Mouse (Mus musculus): ENCODE measurements at regions not wholly inside any gene's neighbourhood (a gene's known extent, or its start where the extent isn't known, plus 50 kb on each side); places are given as distances from the start of the nearest gene placed in this dataset.

DNA sequence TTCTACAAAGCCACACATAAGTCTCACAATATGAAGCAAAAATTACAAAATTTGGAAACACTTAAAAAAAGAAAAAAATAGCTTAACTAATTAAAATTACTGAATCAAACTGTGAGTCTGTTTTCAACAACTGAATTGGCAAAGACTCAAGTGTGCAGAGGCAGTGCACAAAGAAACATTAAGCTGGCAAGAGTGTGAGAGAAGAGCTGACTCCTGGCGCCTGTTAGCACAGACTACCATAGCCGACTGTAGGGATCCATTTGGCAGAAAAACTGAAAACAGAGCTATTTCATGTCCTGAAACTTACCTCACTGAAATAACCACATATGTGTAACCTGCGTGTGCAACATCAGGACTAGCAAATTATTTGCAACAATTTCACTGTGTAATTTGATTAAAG lies 746.4 kb upstream of the Cypt12 start:
- peak in 1 of 2 experiments; percentile 7 for DNase-seq (ENCODE audit: extremely low spot score in 1 of 2, low spot score in 1 of 2)

DNA sequence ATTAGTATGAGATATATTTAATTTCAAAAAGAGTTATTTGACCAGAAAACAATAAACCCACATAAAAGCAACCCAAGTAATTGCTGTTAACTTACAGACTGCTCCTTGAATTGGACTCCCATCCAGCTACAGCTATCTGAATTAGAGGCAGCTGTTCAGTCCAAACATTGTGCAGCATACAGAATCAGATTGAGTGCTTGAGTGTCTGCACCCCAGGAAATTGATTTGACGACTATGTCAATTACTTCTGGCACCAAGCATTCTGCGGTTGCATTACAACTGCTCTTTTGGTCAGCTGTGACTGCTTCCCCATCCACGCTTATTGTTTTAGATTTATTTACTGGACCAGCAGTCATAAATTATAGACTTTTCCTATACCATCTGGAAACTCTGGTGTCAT lies 734.2 kb upstream of the Cypt12 start:
- no peak for DNase-seq (ENCODE audit: extremely low spot score in 1 of 2, low spot score in 1 of 2)

DNA sequence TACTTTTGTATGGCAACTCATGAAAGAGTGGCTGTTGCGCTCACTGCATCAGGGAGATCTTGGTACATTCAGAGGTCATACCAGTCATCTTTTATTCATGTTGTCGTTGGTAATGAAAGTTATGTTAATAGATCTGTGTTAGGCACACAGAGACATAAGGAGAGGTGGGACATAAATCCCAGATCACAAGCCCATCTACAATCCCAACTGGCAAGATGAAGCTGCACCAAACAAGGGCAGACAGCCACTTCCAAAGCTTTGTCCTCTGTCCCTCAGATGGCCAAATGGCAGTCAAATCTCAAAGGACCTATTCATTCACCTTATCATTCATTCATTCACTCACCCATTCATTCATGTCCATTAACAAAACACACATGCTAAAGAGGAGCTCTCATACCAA lies 731.4 kb upstream of the Cypt12 start:
- no peak for DNase-seq (ENCODE audit: extremely low spot score in 1 of 2, low spot score in 1 of 2)

DNA sequence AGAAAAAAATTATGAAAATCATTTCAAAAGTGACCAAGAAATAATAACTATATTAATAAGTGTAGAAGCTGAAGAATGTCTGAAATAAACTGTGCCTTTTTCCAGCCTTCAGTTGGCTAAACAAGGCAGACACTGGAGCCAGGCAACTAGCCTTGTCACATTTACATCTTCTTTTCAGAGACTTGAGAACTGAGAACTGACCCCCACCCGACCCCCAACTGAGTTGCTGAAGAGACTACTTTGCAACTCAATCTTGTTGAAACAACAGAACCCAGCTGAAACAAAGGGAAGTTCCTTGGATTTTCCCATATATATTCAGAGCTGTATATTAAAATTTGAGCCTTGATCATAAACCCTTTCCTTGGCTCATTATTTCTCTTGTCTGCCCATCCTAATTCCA lies 709.8 kb upstream of the Cypt12 start:
- DNase-seq (ENCODE audit: extremely low spot score in 1 of 2, low spot score in 1 of 2), result no peak

DNA sequence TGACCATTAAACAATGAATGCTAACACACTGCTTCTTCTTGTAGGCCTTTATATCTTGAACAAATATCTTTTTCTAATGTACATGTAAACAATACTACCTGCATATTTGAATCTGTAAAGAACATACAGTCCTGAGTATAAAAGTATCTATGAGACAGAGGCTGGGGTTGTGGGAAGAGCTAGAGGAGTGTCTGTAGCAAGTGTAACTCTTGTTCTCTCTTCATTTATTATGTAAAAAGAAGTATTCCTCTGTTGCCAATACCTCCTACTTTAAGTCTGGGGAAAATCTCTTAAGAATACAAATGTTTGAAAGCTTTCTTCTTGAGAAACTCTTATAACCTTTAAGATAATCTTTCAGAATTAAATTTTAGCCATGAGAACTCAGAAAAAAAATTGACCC lies 689.8 kb upstream of the Cypt12 start:
- no peak for DNase-seq (ENCODE audit: extremely low spot score in 1 of 2, low spot score in 1 of 2)

DNA sequence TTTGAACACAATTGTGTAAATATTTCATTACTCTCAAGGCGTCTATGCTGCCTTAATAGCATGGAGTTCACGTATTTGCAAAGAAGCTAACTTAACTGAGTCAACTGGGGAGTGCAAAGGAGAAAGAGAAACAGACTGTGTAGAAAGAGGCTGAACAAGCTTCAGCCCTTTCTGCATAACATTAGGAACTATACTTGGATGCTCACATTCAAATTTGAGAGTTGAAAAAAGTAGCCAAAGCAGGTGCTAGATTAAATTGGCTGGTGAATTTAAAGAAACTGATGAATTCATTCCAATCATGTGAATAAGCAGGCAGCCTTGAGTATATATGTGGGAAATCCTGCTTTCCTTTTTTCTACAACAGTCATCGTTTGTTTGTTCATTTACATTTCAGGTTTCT lies 689.1 kb upstream of the Cypt12 start:
- peak in 1 of 2 experiments; percentile 9 for DNase-seq (ENCODE audit: extremely low spot score in 1 of 2, low spot score in 1 of 2)

DNA sequence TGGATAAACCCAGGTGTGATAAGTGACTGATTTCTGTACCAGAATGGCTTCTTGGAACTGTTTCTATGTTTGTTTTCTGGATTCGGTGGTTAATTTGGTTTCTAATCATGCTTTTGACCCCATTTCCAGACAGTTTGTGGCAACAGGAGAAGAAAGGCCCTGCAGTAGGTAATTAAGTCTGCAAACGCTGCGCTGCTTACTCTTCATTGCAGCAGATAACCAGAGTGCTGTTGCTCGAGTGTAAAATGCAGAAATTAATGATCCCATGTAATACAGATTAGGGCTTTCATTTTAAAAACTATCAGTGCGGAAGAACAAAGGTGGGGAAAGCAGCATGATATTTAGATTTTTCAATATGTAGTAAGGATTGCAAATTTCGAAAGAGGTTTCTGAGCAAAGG lies 667.0 kb upstream of the Cypt12 start:
- no peak for DNase-seq (ENCODE audit: extremely low spot score in 1 of 2, low spot score in 1 of 2)

DNA sequence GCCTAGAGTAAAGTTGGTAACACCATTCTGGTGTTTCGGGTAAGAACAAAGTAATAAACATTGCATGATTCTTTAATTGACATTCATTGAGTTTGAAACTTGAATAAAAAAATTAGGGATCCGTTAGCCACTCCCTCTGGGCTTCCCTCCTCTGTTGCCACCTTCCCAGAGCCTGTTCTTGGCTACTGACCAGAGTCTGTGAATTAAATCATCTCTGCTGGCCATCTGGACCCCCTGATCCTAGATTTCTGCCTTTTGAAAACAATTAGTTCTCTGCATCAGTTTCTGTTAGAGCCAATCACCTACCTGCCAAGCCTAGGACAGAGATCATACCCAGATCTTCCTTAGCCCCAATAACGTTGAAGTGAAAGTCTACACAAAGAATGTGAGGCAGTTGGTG lies 665.3 kb upstream of the Cypt12 start:
- DNase-seq (ENCODE audit: extremely low spot score in 1 of 2, low spot score in 1 of 2), result no peak

DNA sequence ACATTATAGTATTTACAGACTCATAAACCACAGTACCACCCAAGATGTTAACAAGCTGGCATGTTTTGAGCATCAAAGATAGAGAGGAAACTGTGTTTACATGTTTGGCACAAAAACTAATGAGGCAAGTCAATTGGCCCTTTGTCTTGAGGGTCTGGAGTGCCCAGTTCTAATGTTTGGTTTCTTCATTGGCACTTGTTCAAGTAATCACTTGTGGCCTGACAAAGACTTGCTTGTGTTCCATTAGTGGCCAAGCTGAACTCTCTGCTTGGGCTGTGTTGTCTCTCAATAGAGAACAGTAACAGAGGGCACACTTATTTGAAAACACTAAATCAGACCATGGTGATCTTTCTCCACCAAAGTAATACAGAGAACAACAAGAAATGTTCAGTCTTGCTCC lies 630.7 kb upstream of the Cypt12 start:
- DNase-seq (ENCODE audit: extremely low spot score in 1 of 2, low spot score in 1 of 2), result no peak

DNA sequence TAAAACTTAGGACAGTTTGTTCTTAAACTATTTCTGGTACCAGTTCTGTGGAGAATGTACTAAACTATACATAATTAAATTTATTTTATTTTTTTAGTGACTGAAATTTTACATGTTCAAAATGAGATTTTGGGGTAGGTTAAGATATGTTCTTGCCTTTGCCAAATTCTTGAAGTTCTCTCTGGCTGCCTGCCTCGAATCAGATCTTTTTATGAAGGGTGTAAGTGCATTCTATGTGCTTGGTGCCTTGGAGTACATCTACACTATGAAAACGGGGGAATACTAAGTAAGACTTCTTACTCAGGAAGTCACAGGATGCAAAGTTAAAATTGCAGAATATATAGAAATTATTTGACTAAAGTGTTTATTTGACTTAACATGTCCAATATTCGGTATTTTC lies 629.8 kb upstream of the Cypt12 start:
- peak in 1 of 2 experiments; percentile 34 for DNase-seq (ENCODE audit: extremely low spot score in 1 of 2, low spot score in 1 of 2)

DNA sequence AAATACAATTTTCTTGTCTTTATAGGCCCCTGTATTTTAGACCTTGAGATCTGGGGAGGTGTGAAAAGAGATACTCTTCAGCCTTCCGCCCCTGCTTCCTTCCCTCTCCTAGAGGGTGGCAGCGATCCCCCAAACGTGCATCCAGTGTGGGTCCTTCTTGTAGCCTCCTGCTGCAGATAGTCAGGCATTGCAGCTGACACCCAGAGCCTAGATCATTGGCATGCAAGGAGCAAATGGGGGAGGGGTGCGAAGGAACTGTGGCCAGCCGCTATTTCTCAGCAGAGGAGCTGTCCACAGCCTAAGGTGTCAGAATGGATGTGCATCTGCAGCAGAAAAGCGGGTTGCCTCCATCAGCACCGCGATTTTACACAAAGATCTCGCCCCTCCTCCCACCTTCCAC lies 629.0 kb upstream of the Cypt12 start:
- peak in 1 of 2 experiments; percentile 41 for DNase-seq (ENCODE audit: extremely low spot score in 1 of 2, low spot score in 1 of 2)

DNA sequence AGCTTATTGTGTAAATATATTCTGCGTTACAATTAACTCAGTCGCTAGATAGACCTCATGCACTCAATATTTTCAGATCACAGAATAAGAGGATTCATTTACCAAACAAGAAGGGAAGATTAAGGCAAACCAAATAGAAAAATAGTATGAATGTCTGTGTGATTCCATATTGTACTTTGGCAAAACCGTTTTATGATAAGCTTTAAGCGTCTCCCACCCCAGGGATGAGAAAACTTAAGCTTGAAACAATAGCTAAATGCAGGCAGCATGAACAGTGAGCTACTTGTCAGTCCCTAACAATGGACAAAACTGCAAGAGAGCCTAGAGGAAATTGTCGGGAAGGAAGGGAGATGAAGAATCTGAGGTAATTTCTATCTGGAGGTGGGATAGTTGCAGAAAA lies 628.3 kb upstream of the Cypt12 start:
- no peak for DNase-seq (ENCODE audit: extremely low spot score in 1 of 2, low spot score in 1 of 2)

DNA sequence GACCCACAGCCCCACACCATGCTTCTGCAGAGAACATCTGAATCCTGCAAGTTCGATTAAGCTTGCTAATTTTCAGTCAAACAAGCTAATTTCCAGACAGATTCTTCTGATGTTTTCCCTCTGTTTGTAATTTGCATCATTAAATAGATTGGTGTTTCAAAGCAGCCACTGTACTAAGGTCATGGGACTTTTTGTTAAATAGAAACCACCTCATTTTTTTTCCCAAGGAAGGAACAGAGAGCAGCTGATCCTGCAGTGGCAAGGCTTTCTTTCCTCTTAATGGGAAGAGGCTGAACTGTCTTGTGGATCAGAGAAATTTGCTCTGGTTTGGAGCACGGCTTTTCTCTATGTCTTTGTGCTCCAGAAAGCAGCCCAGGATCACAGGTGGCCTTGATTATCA lies 625.9 kb upstream of the Cypt12 start:
- DNase-seq (ENCODE audit: extremely low spot score in 1 of 2, low spot score in 1 of 2), result no peak

DNA sequence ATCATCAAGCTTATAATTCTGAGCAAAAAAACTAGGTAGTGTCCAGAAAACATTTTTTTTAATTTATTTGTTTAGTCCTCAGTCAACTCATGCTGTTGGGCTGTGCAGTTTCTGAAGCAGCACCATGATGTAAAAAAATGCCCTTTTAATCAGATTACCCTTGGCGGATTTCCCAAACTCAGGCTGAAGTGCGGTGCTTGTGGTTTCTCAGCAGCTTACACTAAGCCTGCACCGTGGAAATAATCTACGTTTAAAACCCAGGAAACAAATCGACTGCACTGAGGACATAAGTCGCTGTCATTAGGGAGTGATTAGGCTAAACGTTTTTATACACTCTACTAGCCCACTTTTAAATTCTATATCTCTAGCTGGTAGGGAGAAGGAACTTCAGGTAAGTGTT lies 623.4 kb upstream of the Cypt12 start:
- no peak for DNase-seq (ENCODE audit: extremely low spot score in 1 of 2, low spot score in 1 of 2)

DNA sequence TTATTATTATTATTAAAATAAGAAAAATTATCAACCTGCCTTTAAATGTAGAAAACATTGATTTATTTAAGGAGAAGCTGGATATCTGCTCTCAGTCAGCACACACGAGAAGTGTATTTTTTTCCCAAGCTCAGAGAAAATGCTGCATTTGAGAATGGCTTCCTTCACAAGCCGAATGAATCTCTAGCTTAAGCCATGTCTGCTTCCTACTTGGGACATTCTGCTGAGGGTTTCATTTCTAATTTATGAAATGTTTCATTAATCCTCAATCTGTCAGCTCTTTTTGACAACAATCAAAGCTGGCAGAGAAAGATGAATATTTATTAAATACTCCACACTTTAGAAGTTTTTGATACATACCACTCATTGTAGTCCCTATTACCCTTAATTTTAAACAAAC lies 622.4 kb upstream of the Cypt12 start:
- no peak for DNase-seq (ENCODE audit: extremely low spot score in 1 of 2, low spot score in 1 of 2)

DNA sequence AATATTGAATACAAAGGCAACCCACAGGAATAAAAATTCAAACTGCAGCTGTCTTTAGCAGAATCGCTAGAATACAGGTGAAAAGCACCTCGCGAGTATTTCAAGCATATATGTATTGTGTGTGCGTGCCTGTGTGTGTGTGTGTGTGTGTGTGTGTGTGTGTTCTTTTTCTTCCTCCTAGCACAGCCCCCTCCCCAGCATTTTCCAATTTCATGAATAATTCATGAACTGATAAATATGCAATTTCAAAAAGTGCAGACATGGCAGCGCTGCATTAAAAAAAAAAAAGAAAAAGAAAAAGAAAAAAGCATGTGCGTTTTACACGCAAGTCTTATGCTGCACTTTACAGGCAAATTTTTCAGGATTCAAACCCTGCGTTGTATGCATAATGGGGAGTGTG lies 621.9 kb upstream of the Cypt12 start:
- DNase-seq (ENCODE audit: extremely low spot score in 1 of 2, low spot score in 1 of 2), result no peak

DNA sequence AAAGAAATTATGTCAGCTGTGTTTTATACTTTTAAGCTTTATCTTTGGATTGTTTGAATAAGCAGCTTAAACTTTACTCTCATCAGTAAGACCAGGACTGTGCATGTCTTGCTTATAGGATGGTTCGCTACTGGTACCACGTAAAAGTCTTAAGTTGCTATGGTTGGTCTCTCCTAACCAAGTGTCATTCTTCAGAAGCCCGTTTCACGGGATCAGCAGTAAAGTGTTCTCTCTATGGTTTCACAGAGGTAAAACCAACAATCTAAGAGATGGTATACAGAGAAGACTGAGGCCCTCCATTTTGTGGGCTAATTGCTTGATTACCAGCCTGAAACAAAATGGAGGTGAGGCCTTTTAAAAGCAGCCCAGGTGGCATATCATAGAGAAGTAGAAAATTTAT lies 621.4 kb upstream of the Cypt12 start:
- DNase-seq (ENCODE audit: extremely low spot score in 1 of 2, low spot score in 1 of 2), result no peak

DNA sequence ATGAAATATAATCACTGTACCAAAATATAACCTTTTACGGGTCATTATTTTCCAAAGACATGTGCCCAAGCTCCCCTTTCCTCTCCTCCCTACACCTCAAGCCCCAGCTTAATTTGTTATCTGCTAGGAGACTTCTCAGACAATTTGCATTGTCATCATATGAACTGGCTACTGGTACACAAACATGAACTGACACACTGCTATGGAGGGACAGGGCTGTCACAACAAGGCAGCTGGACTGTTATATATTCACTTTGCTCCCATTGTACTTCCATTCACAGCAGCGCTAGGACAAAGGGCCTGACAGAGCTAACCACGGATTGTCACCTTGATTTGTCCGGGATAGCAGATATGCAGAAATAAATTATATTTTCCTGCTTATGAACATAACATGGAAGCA lies 620.5 kb upstream of the Cypt12 start:
- DNase-seq (ENCODE audit: extremely low spot score in 1 of 2, low spot score in 1 of 2), result no peak

DNA sequence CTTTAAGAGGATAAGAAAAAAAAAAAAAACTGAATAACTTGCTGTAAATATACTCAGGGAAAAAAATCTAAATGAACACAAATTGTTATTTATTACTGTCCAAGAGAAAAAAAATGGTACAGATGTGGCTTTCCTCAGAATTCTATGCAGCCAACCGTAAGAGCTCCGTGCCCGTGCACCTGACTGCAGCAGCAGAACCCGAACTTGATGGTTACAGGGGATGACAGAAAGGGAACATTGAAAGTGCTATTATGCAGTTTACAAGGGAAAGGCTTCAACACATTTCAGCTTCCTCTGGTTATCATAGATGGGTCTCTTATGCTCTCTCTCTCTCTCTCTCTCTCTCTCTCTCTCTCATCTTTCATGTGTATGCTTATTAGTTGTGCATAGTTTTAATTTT lies 618.8 kb upstream of the Cypt12 start:
- DNase-seq (ENCODE audit: extremely low spot score in 1 of 2, low spot score in 1 of 2), result no peak

DNA sequence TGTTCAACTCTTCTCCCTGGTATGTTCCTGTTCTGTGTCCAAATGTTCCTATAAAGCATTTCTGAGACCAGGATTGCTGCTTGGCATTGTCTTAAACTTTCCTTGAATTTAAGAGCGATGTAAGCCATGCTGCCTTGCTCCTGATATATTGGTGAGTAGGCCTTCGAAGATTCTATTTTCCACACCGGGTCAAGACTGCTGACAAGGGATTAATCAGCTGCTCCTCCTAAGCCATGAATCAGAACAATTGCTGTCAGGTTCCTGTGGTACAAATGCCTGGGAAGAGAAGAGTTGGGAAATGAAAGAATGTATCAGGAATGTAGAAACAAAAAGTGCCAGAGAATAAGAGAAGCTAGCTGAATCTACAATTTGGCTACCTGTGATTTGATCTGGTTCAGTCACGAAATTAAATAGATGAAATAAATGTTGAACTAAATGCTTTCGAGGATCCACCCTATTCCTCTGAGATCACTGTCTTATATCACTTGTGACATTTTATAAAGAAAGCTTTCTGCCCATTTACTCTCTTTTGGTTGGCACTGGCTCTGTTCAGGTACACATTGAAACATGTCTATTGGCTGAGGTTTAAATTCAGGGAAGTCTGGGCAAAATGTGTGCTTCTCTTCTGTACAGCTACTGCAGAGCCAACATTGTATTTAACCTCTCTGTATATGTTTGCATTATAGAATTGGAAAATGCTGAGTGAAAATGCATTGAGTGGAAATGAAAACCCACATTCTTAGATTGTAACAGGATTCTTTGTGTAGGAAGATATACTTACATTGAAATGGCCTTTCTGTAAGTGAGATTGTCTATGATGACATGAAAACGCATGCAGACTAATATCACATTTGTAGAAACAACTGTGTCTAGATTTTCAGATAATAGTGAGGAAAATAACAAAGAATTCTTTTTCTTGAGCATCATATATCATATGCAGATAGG lies 617.5 kb upstream of the Cypt12 start:
- no peak for DNase-seq (ENCODE audit: extremely low spot score in 1 of 2, low spot score in 1 of 2)

DNA sequence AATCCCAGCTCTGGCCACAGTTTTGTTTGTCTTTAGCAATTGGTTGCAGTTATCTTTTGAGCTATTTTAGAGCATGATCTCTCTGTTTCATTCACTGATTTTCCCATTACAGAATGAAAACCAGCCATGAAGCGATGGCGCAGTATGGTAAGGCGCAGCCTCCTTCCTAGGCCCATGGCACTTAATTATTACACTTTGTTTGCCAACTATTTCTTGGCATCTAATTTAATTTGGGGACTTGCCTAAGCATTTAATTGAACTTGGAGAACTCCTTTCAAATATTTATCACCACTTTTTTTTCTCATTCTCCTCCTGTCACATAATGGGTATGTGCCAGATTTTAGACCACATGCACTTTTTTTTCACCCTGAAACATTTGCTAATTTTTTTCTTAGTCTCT lies 588.0 kb upstream of the Cypt12 start:
- DNase-seq (ENCODE audit: extremely low spot score in 1 of 2, low spot score in 1 of 2), result no peak
